Mouse (Mus musculus) ovary, postnatal 14 days (tissue): ENCODE results near the gene Rfx7.
A peak's percentile ranks its signal among the peaks of the same experiment; 100 is the strongest.

Experiments
- DNase-seq: peaks from one replicate; pipeline ENCODE4 v3.0.0; 2022; ENCODE audit warnings: low spot score

The Rfx7 gene

GRCm38 (mm10) chr9:72531996-72532380 is at the start of gene Rfx7:
TSS of gene Rfx7 (plus strand) at chr9:72532240.
- peak; percentile 65 for DNase-seq

GRCm38 (mm10) chr9:72488523-72488922 is 43.5 kb upstream of the Rfx7 start:
- DNase-seq: no peak

GRCm38 (mm10) chr9:72489131-72489530 is 42.9 kb upstream of the Rfx7 start:
- DNase-seq: no peak

- DNase-seq: peak; percentile 88
Observed at GRCm38 (mm10) chr9:72491559-72492193, 40.4 kb upstream of the Rfx7 start.

GRCm38 (mm10) chr9:72492194-72492565 is 39.9 kb upstream of the Rfx7 start, which contains the start of gene Tex9:
TSS of gene Tex9 (minus strand) at chr9:72492212.
- peak; percentile 1 for DNase-seq

GRCm38 (mm10) chr9:72493465-72493864 is 38.6 kb upstream of the Rfx7 start:
- no peak for DNase-seq

GRCm38 (mm10) chr9:72493984-72494685 is 37.9 kb upstream of the Rfx7 start:
- no peak for DNase-seq

- DNase-seq: no peak
Observed at GRCm38 (mm10) chr9:72496691-72497090, 35.3 kb upstream of the Rfx7 start.

DNA sequence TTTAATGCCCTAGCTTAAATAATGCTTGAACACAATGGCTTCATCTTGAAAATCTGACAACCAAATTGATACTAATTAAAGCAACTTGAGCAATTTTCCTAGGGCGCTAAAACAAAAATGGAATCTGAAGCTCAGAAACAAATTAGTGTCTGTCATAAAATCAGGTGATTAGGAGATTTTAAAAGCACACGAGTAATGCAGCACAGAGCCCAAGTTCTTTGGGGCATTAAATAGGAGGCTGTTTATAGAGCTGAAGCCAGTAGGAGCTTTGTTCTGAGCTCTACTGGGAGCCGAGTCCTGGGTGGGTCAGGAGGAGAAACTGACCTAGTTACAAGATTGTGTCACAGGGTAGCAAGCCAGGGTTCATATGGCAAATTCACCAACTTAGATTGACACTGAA is 34.9 kb upstream of the Rfx7 start:
- no peak for DNase-seq

DNA sequence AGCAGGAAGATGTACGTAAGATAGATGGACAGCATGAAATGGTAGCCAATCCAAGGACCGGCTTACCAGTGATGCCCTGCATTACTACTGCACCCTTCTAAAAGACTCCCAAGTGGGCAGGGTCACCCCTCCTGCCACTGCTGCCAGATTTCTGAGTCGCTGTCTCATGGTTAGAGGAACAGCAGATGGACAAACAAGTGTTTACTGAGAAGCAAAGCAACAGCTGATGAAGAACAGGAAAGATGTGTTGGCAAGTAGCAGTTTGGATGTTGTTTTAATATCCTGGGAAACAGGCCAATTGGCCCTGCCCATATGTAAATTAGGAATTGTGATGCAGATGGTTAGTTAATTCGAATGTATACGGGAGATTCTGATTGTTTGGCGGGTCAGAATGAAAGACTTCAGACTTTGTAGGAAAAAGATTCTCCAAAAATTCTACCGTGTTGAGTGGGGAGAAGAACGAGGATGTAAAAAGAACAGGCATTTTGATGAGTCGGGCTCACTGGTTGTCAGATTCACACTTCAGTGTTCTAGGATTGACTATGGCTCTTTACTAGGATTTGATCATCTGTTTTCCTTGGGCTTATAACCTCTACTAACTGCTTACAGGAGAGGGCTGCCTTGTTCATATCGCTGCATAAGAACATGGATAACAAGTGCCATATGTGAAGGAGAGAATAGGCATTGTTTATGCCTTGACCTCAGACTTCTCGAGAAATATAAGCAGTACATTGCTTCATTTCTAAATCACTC is 19.6 kb upstream of the Rfx7 start:
- no peak for DNase-seq

DNA sequence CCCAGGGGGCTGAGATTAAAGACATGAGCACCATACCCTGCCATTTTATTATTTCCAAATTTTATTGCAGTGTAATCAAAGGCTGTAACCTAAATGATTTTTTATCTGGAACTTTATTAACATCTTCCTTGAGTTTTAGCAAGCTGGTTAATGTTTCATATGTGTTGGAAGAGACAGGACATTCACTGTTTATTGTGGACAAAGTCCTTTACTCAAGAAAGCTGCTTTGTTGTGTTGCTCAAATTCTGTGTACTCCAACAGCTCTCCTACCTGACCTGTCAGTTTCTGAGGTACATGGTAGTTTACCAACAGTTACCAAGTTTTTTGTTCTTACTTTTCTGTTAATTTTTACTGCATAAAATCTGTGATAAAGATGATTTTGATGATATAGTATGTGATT is 16.7 kb upstream of the Rfx7 start:
- DNase-seq: no peak

DNA sequence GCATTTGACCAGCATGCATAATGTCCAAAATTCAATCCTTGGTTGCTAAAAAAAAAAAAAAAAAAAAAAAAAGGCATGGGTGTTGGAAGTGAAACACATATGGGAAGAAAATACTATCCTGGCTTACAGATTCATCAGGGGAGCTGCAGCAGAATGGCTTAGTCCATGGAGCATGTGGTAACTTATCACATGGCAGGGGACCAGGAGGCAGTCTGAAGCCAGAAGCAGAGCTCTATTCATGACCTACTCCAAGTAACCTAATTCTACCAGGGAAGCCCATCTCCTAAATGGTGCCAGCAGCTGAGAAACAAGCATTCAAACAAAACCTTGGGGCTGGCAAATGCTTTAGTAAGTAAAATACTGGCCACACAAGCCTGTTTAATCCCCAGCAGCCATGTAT is 12.8 kb upstream of the Rfx7 start:
- no peak for DNase-seq

GRCm38 (mm10) chr9:72520849-72521248 is 11.2 kb upstream of the Rfx7 start:
- no peak for DNase-seq

DNA sequence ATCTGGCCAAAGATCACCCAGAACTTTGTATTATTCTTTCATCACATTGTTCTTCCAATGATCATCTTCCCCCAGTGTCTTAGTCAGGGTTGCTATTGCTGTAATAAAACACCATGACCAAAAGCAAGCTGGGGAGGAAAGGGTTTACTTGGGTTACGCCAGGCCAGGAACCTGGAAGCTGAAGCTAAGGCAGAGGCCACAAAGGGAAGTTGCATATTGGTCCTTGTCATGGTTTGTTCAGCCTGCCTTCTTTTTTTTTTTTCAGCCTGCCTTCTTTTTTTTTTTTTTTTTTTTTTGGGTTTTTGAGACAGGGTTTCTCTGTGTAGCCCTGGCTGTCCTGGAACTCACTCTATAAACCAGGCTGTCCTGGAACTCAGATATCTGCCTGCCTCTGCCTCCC is 5.9 kb upstream of the Rfx7 start:
- DNase-seq: no peak

DNA sequence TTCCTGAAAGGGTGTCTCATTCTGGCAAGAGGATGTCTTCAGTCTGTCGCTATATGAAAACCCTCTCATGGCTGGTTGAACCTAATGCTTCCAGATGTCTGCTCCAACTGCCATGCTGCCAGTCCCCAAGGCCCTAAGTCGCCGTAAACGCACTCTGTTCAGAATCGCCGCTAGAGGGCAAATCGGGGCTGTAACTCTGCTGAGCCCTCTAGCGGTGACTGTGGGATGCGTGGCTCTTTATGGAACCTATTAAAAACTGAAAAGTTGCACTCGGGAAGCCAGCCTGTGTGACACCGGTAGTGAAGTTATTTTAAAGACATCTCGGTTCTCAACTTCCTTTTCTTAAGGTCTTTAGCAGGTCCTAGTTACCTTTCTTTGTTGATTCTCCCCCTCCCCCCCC is 1.8 kb upstream of the Rfx7 start:
- DNase-seq: peak; percentile 83

DNA sequence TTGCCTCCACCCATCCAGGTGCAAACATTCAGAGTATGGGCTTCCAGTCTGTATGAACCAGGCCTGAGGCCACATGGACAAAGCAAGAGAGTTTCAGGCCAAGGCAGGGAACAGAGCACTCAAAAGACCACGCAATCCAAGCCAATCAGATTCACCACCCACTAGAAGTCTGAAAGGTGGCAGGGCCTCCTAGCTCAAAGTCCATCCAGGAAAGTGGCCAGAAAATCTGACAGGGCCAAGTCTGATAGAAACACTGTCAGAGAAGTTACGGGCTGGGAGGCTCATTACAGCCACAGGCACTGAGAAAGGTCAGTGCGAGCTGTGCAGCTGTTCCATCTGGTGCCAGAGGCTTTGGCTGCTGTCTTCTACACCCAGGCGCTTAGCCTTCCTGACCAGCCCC is 1.2 kb upstream of the Rfx7 start:
- peak; percentile 3 for DNase-seq

DNA sequence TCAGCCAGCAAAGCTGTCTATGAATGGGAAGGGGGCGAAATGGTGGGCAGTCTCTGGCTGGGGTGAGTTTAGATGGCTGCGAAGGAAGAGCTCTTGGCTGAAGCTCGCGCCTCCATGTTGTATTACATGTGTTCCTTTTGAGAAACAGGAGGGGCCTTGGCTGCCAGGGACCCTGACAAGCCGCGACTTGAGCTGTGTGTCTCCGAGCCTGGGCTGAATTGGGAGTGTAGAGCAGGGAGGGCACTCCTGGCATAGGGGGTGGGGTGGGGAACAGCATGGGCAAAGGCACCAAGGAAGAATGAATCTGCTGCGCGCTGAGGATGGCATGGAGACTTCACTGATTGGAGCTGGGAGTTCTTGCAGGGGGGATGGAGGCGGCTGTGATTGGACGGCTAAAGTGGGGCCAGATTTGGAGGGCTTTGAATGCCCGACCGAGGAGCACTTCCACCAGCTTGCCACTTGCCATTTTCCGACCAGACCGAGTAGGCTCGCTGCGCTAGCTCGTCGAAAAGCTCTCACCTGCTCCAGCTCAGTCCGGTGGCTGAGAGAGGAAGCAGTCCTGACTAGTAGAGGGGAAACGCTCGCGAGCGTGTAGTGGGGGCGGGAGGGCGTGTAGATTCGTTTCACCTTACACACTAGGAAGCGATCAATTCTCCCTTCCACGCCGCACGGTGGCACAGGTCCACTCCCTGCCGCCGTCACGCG is 597 bp upstream of the Rfx7 start:
- peak; percentile 65 for DNase-seq

DNA sequence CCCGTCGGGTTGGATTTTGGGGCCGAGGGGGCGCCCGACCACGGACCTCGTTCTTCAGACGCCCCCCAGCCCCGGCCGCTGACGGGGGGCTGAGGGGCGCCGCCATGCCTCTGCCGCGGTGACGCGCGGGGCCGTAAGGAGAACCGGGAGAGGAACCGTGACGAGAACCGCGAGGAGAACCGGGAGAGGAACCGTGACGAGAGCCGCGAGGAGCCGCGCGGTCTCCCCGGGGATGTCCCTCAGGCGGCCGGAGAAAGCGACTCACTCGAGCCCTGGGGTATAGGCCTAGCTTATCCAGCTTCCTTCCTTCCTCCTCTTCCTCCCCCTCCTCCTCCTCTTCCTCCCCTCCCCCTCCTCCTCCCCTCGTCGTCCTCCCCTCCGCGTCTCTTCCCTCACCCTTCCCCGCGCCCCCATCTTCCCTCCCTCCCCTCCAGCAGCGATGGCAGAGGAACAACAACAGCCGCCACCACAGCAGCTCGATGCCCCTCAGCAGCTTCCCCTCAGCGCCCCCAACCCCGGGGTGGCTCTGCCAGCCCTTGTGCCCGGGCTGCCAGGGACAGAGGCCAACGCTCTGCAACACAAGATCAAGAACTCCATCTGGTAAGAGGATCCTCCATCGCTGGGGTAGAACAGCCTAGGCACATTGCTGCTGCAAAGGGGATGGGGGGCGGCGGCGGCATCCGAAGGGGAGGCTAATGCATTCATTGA is 495 bp downstream of the Rfx7 start:
- DNase-seq: peak; percentile 32

- DNase-seq: no peak
Observed at GRCm38 (mm10) chr9:72533089-72533415, 1.0 kb downstream of the Rfx7 start.

GRCm38 (mm10) chr9:72534985-72535384 is 2.9 kb downstream of the Rfx7 start:
- DNase-seq: no peak

DNA sequence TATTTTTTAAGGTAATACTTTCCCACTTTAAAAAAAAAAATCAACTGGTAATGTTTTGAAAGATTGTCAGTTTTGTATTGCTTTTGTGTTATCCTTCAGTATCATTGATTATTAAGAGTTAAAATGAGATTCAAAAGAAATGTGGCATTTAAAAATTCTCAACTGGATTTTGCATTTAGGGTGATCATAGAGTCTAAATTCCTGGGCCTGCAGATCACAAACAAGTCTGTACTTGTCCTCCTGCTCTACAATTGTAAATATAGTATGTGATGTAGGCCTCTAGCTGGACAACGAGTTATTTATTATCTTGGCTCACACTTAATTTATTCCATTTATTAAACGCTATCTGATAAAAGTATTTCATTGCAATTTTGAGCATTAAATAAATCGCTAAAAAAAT is 3.4 kb downstream of the Rfx7 start:
- no peak for DNase-seq

DNA sequence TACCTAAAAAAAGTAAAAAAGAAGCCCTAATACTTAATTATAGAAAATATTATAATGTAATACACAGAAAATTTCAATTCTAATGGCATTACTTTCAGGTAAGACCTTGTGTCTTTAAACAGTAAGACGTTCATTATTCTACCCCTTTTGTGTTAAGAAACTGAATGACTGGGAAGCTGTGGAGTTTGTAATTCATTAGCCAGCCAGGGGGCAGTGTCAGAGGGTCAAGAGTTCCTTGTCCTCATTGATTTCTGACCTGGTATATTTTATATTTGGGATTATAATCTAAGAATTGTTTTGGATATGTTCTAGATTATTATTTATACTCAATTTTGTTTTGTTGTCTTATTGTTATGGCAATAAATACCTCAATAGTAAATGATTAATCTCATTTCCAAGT is 5.0 kb downstream of the Rfx7 start:
- DNase-seq: no peak
